In the genomic region with DNA sequence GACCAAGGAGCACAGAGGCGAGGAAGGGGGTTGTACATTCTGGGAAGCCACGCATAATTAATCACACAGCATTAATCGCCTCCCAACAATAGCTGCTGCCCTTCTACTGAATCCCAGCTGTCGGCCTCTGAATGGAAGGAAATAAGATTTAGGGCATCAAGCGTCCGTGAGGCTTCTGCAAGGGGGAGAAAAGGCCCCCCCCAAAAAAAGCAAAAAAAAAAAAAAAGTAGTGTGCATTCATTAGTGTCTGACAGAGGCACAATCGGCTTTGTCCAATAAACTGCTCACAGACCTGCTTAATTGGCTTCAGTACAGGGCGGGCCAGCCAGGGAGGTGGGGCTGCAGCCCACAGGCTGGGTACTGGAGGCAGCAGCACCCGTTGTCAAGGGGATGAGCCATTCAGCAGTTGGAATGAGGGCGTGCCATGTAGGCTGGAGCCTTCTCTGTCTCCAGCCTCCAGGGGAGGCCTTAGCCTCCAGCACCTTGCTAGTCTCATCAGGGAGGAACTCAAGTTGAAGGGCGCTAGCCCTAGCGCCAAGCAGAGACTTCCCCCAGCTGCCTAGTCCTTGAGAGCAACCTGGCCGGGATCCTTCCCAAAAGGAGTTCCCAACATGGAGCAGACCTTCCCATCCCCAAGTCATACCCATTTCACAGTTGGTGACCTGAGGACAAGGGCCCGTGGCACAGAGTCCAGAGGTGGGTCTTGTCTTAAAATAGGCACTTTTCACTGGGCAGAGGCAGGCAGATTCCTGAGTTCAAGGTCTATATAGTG, we compare ENCODE assay signal across 7 mouse cellular contexts. TPM values are rescaled to one million over a fixed set of nuclear protein-coding genes. Genes with fewer than 3 reads are reported as not detected.
DNase-seq lines count a peak whose midpoint lies in the region; ATAC-seq lines count a peak whose summit lies in the region.

No protein-coding gene starts in this region.

- no peaks in the 10 kb centered on the region for H3K9me3 ChIP-seq in forebrain, embryonic 10.5 days
- no peaks in the 10 kb centered on the region for H3K9me3 ChIP-seq in liver, embryonic 15.5 days (replicated peaks)

- peak overlapping the region; percentile 97 for H3K27ac ChIP-seq in forebrain, embryonic 10.5 days
- no peak overlapping the region for H3K27ac ChIP-seq in liver, embryonic 15.5 days (replicated peaks)

- no peak overlapping the region for H3K4me2 ChIP-seq in liver, embryonic 15.5 days

- ATAC-seq in liver, embryonic 15.5 days (ENCODE audit: insufficient read depth) = no peak

- H3K9ac ChIP-seq in liver, embryonic 15.5 days = no peak overlapping the region

- peak; percentile 57 for DNase-seq in urinary bladder, postnatal 14 days (ENCODE audit: low spot score)
- no peak for DNase-seq in urinary bladder, postnatal 10 days (ENCODE audit: low spot score)
- DNase-seq in forebrain, embryonic 10.5 days (ENCODE audit: extremely low spot score, low spot score) = peak; percentile 91
- DNase-seq in kidney, adult 9 months = peak; percentile 65
- DNase-seq in retina, embryonic 14.5 days (ENCODE audit: low spot score) = peak; percentile 96
- no peak for DNase-seq in thymus, adult 18-20 months

- peaks cover 97% of the 10 kb centered on the region for H3K4me1 ChIP-seq in forebrain, embryonic 10.5 days
- H3K4me1 ChIP-seq in liver, embryonic 15.5 days (replicated peaks) = peaks cover 29% of the 10 kb centered on the region

- peaks cover 49% of the 10 kb centered on the region for H3K36me3 ChIP-seq in forebrain, embryonic 10.5 days (replicated peaks)
- 0 out of 2 replicates have a peak, but pooled peaks cover 6% of the 10 kb centered on the region for H3K36me3 ChIP-seq in liver, embryonic 15.5 days (replicated peaks)

- H3K4me3 ChIP-seq in forebrain, embryonic 10.5 days = peak overlapping the region; percentile 95
- peak overlapping the region; percentile 64; the same call in 1 of the 2 replicates for H3K4me3 ChIP-seq in liver, embryonic 15.5 days (replicated peaks)

- WGBS in forebrain, embryonic 10.5 days = 8% methylated on average over 14 of the region's 14 CpGs
- WGBS in liver, embryonic 15.5 days (ENCODE audit: insufficient replicate concordance) = 54% methylated on average over 14 of the region's 14 CpGs

- H3K27me3 ChIP-seq in forebrain, embryonic 10.5 days (ENCODE audit: poor library complexity, severe bottlenecking) = peaks cover 74% of the 10 kb centered on the region
- H3K27me3 ChIP-seq in liver, embryonic 15.5 days = peaks cover 56% of the 10 kb centered on the region

RNA-seq across cellular contexts. Expression of a gene that starts 15.7 kb away (rescaled TPM):
- polyA plus RNA-seq in forebrain, embryonic 10.5 days (2016; fragmentation: Nextera tagmentation; extraction: Ambion mirVana) = 25.4 and 26.7 TPM in 2 replicates
- 2.8 and 3.1 TPM in 2 replicates for polyA plus RNA-seq in liver, embryonic 15.5 days (2015; fragmentation: Nextera tagmentation; extraction: Ambion mirVana)

RNA-seq across cellular contexts. Expression of a gene that starts 55.8 kb away (rescaled TPM):
- 27.0 and 29.8 TPM in 2 replicates for polyA plus RNA-seq in forebrain, embryonic 10.5 days (2016; fragmentation: Nextera tagmentation; extraction: Ambion mirVana)
- polyA plus RNA-seq in liver, embryonic 15.5 days (2015; fragmentation: Nextera tagmentation; extraction: Ambion mirVana) = 8.8 and 9.6 TPM in 2 replicates

Comparison
In these comparisons a context has a peak if more than half of its experiments do, and no peak if none do; other contexts are left out.
1. DNase-seq: peak in urinary bladder, postnatal 14 days (single experiment), forebrain, embryonic 10.5 days (single experiment), kidney, adult 9 months (single experiment) and retina, embryonic 14.5 days (single experiment); none in urinary bladder, postnatal 10 days (single experiment) and thymus, adult 18-20 months (0 of 2).